Mouse (Mus musculus): ENCODE results near the gene Acmsd.

GRCm38 (mm10) chr1:127808671-127809070 is 79.5 kb downstream of the Acmsd start:
- TF ChIP-seq GATA1 (IDR thresholded peaks at IDR 0.05; ENCODE audit: borderline replicate concordance, low read length) = no peak
- TF ChIP-seq FLI1 (IDR thresholded peaks at IDR 0.05; ENCODE audit: low read length) = no peak
